Mouse (Mus musculus) heart, postnatal 14 days (tissue): ENCODE measurements around the gene Hcrt. TPM values are rescaled to one million over a fixed set of nuclear protein-coding genes. Genes with fewer than 3 reads are reported as not detected.

ENCODE experiments used
- DNase-seq, 2 experiments: peaks; one replicate each; pipeline ENCODE4 v3.0.0; 2021 to 2022
- intact Hi-C: fragments of 180-260 bp; cut with DNase I; formaldehyde crosslinking; loops from one replicate; pipeline ENCODE4 v1.15.1; 2025
- total RNA-seq, 2 experiments: library from RNA; stranded (reverse); gene quantifications; 2 replicates each; pipeline ENCODE4 v1.2.3; 2021

The Hcrt gene
- total RNA-seq, 2 experiments from 2014 or later, result not detected

DNA sequence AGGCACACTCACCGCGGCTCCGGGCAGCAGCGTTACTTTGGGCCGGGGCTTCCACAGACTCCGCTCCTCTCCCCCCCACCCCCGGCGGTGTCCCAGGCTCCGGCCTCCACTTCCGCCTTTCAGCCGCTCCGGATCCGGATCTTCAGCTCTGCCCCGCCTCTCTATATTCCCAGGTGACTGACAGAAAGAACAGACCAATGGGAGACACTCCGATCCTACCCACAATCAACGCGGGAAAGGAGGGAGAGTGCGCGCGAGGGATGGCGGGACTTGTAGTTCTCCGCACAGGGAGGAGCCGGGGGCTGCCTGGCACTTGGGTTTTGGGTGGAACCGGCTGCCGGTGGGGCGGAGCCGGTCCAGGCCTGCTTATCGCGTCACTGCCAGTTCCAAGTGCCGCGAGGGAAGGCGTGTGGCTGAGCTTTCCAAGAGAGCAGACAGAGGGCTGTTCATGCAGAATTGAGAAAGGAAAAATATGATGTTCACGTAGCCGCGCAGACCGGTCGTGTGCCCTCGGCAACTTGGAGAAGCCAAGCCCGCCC, 24.6 kb downstream of the Hcrt start, which contains the start of gene Rab5c:
TSS of gene Rab5c (minus strand) at position 150 of the 539 bp plus-strand sequence.
- peak; percentile 97 to 98 for DNase-seq
- intact Hi-C loops, result no loop called here

DNA sequence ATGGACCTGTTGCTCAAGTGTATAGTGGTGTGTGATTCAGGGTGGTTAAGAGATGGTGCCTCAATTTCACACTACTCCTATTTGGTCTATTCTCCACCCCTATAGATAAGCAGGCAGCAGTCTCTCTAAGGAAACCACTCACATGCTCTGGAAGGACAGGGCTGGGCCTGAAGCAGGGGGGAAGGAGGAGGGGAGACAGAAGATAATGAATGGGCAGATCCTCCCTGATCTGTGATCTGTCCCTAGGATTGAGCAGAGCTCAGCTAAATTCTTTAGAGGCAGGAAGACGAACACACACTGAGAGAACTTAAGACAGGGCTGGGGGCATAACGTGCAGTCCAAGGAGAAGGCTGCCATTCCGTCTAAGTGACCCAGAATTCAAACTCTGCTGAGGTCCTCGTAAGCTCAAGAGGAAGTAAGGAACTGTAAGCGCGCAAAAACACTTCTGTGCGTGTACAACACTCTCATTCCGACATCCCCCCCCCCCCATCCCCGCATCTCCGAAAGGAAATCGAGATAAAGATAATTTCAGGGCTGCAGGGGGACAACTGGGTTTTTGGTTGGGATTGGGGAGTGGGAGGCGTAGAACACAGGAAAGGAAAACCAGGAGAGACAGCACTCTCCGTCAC, 25.5 kb downstream of the Hcrt start:
- no peak for DNase-seq
- intact Hi-C loops, result no loop called here

DNA sequence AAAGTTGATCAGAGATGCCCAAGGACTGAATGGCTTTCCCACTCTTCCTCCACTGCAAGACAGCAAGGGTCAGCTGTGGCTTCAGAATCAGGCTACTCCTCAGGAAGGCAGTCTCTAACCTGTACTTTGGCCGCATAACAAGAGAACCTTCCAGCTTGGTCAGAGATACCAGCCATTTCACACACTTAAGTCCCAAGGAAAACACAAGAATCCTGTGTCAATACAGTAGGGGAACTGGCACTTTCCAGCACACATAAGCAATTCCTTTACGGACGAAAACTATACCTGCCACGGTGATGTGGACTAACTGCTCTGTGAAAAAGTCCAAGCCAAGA, 26.0 kb downstream of the Hcrt start:
- no peak for DNase-seq
- intact Hi-C loops, result no loop called here

DNA sequence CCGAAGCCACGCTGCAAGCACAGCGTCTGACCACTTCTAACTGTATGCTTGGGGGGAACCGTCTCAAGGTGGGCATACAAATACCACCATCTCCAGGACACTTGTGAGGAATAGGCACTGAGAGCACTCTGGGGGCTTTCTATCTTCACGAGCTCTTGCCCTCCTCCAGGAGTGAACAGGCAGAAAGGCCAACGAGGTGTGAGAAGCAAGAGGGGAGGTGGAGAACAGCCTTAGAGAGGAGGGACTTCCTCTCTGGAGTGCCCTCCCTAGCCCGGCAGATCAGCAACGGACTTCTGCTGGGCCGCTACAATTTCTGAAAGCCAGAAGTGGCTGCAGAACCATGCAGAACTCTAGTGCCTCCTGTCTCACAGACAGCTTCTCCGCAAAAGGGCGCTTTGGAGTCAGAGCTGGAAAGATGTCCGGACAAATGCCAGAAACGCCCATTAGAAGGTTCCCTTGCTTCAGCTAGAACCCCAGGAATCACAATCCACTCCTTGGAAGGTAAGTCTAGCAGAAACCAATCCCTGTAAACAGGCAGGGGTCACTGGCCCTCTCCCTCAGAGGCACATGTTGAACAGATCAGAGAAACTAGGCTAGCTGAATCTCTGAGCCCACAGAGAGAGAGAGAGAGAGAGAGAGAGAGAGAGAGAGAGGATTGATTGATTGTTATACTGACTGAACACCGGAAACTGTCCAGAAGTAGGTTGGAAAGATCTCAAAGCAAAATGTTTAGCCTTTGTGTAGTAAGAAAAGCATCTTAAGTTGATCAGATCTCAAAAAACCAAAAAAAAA, 26.6 kb downstream of the Hcrt start:
- intact Hi-C loops, result no loop called here
- no peak for DNase-seq

DNA sequence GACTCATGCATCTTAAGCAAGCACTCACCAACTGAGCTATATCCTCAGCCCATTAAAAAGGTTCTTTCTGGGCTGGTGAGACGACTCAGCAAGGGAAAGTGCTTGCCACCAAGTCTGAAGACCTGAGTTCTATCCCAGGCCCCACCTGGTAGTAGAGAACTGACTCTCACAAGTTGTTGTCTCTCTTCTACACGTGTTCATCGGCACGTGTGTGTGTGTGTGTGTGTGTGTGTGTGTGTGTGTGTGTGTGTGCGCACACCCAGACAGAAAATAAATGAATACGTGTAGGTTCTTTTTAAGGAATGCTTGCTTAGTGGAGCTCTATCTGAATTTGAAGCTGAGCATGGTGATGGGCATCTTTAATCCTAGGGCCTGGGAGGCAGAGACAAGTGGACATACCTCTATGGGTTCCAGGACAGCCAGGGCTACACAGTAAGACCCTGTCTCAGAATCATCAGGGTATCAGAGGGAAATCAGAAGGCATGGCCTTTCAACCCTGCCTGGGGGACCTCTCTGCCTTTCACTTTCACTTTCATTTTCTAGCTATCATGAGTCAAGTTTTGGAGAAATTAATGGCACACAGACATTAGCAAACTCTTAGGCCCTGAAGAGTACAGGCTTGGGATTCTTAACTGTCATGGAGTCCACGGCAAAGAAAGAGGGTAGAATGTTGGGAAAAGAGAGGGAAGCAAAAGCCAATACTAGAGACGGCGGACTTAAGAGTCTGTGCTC, 27.4 kb downstream of the Hcrt start:
- intact Hi-C loops, result no loop called here
- DNase-seq, result no peak

DNA sequence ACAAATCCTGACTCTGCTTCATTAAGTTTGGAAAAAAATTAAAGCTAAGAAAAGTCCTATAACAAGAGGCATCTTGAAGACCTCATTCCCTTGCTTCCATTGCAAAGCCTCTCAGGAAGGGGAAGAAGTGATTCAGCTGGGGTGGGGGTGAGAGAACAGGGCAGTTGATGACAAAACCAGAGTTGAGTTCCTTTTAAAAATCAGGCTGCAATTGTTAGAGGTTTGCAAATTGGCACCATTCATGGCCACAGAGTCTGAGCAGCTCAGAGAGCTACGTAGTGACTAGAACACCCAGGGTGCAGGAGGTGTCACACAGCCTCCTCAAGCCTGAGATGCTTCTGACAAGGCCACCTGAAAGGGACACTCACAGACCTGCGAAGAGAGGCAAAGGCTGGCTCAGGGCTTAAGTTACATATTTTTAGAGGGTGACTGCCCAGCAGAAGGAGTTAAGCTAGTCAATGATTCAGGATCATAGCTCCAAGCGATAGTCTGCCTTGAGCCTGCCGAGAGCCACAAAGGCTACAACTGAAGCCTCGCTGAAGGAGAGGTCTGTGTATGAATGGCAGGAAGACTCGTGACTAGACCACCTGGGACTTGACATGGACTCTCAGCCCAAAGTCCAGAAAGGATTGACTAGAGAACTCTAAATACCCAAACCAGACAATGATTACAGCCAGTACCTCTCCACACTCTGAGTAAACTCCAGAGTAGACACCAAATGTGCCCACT, 32.1 kb downstream of the Hcrt start:
- intact Hi-C loops, result no loop called here
- no peak for DNase-seq

DNA sequence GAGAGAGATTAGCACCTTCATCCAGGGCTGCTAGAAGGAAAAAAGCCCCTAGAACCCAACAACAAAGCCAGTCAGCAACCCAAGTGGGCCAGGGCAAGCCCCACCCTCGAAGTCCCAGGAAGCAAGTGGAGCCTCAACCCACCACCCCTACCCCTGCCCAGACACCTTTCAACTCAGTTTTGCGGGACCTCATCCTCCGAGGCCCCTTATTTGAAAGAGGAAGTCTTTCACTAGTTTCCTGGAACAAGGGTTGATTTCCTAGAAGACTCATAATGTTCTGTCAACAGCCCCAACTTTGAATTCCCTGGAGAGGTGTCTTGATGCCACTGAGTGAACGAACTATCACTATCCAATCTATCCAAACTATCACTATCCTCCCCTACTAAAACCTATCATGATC, 32.8 kb downstream of the Hcrt start:
- intact Hi-C loops, result no loop called here

DNA sequence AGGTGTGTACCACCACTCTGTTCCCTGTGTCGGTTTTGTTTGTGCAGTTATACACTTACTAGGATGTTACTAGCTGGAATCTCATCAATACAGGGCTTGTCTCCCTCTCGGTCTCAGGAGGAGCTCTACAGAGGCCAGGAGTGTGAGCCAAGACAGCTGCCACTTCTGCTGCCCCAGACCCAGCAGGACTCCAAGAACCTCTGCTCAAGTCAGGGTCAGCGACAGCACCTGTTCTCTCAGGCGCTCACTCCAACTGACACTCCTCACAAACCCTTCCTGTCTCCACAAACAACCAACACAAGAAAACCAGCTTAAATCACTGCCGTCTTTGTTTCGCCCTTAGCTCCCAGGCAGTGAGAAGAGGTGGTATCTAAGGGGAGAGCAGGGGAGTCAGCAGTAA, 34.1 kb downstream of the Hcrt start:
- intact Hi-C loops, result no loop called here
- no peak for DNase-seq

More for the DNA sequence above, 32.8 kb downstream of the Hcrt start:
- no peak for DNase-seq

DNA sequence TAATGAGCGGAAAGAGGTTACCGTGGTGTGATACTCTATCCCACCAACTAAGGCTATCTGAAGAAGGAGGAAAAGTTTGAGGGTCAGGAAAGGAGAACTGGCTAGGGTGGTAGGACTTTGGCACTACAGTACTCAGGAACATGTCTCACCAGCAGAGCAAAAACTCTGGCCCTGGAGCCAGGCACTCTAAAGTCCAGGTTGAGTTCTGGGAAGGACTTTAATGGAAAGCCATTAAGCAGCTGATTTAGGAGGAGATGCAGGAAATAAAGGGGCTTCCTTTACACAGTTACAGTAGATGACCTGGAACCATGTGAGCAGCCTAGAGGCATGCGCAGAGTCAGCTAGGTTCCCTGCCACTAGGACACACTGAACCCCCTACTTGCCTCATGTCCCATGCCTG, 35.5 kb downstream of the Hcrt start:
- DNase-seq, result no peak
- intact Hi-C loops, result no loop called here

DNA sequence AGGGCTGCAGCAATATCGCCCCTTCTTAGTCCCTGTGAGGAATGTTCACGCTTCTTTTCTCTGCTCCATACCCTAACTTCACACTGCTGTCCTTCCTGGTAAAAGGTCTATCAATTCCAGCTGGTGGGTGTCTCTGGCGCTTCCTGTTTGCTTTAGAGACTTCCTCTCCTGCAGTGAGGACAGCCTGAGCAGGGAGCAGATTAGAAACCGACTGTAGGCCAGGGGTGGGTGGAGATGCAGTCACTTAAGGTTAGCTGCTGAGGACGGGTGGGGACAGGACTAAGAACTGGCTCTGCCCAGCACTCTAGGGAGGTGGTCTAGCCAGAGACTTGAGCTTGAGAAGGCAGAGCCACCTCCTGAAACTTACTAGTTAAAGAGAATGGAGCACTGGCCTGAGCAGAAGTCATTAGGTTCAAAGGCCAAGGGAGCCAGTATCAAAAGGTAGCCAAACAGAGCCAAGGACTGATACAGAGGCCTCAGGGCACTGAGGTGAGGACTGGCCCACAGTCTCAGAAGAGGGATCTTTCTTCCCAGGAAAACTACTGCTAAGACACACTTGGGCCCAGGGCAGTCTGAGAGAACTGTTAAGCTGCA, 37.7 kb downstream of the Hcrt start:
- intact Hi-C loops, result no loop called here
- DNase-seq, result peak; percentile 38 to 47

DNA sequence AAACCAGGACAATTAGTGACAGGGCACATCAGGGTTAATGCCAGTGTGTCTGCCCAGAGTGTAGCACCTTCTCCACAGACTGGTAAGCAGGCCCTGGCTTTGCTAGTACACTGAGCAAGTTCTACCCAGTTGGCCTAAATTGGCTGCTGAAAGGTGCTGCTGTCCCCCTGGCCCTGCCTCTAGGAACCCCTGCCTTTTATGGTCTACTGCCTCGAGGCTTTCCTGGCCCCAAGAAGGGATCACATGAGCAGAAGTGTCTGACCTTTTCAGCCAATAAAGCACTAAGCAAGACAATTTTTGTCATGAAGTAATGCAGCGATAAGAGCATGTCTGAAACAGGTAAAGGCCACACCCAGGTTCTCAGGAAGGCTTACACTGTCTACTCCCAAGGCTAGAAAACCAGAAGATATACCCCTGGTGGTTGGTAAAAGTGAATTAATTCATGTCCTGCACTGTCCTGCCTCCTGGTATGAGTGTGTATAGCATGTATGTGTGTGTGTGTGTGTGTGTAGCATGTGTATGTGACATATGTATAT, 40.2 kb downstream of the Hcrt start:
- no peak for DNase-seq
- intact Hi-C loops, result no loop called here

DNA sequence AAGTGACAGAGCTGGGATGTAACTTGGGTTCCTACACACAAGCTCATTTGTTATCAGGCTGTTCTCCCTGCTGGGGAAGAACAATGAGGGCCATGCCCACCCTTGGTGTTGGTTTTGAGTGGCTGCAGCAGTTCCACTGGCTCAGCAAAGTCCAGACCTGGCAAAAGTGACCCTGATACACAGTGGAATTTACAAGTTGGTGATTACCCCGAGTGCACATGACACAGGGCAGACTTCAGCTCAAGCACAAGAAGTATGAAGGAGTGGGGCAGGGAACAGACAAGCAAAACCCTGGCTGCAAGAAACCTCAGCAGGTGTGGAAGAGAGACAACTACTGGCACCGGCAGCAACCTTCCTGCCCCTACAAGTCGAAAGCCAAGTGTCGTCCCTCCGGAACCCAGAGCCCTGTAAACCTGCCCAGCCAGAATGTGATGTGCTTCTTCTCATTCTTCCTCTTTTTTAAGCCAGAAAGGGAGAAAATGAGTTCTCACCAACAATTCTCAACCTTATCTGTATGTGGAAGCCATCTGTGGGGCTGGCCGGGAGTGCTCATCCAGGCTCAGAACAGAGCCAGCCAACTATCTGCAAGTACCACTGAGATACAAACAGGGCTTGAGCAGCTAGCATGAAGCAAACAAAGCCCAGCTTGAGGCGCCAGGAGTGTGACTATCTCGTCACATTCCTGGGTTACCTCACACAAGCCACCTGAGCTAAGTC, 40.8 kb downstream of the Hcrt start:
- no peak for DNase-seq
- intact Hi-C loops, result no loop called here

DNA sequence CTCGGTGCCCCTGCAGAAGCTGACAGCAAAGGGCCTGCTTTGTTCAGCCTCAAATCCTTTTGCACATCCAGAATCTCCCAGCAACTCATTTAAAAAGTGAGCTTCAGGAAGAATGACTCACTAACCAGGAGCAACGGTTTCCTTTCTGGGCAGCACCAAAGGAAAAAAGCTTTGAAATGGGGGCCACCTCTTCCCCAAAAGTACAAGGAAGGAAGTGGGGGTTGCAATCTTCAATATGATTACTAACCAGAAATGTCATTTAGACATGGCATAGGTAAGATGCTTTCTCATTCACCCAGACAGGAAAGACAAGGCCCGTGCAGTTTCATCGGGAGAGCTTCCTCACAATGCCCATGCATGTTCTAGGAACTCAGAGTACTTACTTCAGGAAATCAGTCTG, 41.5 kb downstream of the Hcrt start:
- intact Hi-C loops, result no loop called here
- DNase-seq, result no peak

DNA sequence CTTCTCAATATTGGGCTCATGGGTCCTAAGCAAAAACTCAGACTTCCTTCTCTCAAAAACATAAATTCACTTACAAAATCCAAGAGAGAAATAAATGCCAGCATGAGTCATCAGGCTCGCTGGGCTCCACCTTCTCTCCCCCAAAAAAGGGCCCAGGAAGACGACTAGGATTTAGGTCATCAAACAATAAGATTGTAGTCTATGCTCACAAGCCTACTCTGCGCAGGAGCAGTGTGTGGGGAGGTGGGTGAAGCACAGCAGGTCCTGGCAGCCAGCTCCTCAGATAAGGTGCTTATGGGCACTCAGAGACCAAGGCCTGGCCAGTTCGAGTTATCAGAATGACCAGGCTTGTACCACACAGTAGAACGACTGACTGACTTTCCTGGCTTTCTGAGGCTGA, 42.4 kb downstream of the Hcrt start:
- peak in 1 of 2 experiments; percentile 41 for DNase-seq
- intact Hi-C loops, result no loop called here

DNA sequence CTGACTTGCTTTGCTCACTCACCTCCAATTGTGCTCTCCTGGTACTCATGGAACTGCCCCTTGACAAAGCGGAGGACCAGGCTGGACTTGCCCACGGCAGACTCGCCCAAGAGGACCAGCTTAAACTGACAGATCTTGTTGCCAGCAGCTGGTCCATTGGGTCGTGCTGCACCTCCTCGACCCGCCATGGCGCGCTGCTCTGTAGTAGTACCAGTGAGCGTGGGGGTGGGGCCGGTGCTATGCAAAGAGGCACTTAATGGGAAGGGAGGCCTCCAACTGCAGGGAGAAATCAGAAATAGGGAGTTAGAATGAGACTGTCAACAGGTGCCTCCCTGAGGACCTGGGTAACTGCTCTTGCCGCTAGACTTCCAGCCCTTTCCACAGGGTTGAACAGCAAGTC, 42.8 kb downstream of the Hcrt start:
- no peak for DNase-seq
- intact Hi-C loops, result no loop called here

DNA sequence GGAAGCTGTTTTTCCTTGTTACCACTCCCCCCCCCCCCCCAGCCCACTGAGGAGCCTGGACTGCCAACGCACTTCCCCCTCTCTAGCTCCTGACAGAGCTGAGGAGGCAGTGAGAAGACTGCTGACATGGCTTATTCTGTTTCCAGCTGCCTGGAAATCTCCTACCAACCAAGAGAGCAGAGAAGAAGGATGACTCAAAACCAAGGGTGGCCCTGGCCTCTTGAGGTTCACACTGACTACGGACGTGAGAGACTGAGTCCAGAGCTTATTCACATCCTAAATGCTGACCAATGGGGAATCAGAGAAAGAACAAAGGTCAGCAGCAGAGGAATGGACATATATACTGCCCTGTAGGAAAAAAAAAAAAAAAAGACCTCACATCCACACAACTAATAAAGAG, 43.4 kb downstream of the Hcrt start:
- intact Hi-C loops, result no loop called here
- DNase-seq, result no peak

DNA sequence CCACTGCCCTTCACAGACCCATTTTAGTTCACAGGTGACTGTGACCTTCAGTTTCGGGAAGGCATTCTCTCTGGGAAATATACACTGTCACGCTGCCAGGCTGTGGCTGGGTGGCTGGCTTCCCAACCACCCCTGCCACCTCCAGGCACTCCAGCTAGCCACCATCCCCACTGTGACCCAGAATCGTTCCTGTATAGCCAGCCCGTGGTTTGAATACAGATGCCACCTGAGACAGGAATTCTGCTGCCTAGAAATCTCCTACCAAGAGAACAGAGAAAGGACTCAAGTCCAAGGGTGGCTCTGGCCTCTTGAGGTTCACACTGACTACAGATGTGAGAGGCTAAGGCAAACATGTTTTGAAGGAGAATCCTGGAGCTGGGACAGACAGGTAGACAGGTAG, 43.9 kb downstream of the Hcrt start:
- peak in 1 of 2 experiments; percentile 43 for DNase-seq
- intact Hi-C loops, result no loop called here

DNA sequence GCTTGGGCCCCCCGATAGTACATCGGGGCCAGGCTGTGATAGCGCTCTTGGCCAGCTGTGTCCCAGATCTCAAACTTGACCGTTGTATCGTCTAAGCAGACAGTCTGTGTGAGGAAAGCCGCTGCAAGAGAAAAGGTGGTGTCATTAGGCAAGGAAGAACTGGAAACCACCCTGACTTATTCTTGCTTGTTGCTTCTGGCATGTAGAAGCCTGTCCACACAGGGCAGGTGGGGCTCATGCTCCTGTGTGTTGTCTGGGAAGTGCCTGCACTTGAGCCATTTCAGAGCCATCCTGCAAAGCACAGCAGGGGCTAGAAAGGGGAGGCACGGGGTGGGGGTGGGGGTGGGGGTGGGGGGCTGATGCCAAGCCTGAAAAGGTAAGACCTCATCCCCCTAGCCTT, 44.3 kb downstream of the Hcrt start:
- DNase-seq, result no peak
- intact Hi-C loops, result no loop called here

DNA sequence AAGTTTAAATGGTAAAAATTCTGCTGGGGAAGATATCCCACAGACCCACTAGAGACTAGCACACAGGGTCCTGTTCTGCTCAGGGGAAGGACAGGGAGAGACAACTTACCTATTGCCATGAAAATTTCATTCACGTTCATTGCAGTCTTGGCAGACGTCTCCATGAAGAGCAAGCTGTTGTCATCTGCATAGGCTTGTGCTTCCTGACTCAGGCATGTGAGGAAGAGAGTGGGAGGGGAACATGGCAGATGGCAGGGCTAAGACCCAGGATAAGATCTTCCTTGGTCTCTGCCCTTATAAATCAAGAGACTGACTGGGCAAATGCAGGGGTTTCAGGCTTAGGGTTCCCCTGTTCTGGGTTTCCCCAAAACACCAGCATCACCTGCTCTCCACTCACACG, 46.1 kb downstream of the Hcrt start:
- intact Hi-C loops, result no loop called here
- DNase-seq, result no peak
